Mouse (Mus musculus) myocyte (in vitro differentiated cells): ENCODE results near the gene Ehf.

ENCODE experiments used
- E2F4 ChIP-seq: IDR thresholded peaks from one replicate; pipeline ENCODE4 v1.6.1; 2011; ENCODE audit warnings: mild to moderate bottlenecking, control low read depth, moderate library complexity; ENCODE audit not compliant: insufficient read depth
- MAX ChIP-seq: IDR thresholded peaks from one replicate; pipeline ENCODE4 v1.6.1; 2011; ENCODE audit warnings: low read depth, mild to moderate bottlenecking, control low read depth
- MYOD1 ChIP-seq, 3 experiments: IDR thresholded peaks; one replicate each; pipeline ENCODE4 v1.6.1; 2011; ENCODE audit warnings: control low read depth in 2 of 3, low read depth in 2 of 3, mild to moderate bottlenecking in 2 of 3, moderate library complexity in 1 of 3; ENCODE audit not compliant: insufficient read length in 2 of 3, control insufficient read depth in 1 of 3
- MYOG ChIP-seq, 3 experiments: IDR thresholded peaks; one replicate each; pipeline ENCODE4 v1.6.1; 2011; ENCODE audit warnings: control low read depth in 2 of 3, low read depth in 2 of 3, mild to moderate bottlenecking in 2 of 3; ENCODE audit not compliant: insufficient read length in 2 of 3, control insufficient read depth in 1 of 3, insufficient read depth in 1 of 3
- POLR2A ChIP-seq: IDR thresholded peaks from one replicate; pipeline ENCODE4 v1.6.1; 2011; ENCODE audit warnings: low read depth, mild to moderate bottlenecking, control low read depth, moderate library complexity; ENCODE audit not compliant: insufficient read length
- POLR2AphosphoS2 ChIP-seq: IDR thresholded peaks from one replicate; pipeline ENCODE4 v1.6.1; 2011; ENCODE audit warnings: low read depth, control low read depth; ENCODE audit not compliant: insufficient read length
- TCF12 ChIP-seq: IDR thresholded peaks from one replicate; pipeline ENCODE4 v1.6.1; 2011; ENCODE audit warnings: mild to moderate bottlenecking, control low read depth; ENCODE audit not compliant: poor library complexity, insufficient read depth, severe bottlenecking
- TCF3 ChIP-seq: IDR thresholded peaks from one replicate; pipeline ENCODE4 v1.6.1; 2011; ENCODE audit warnings: low read depth, control low read depth; ENCODE audit not compliant: insufficient read length
- USF1 ChIP-seq: IDR thresholded peaks from one replicate; pipeline ENCODE4 v1.6.1; 2011; ENCODE audit warnings: low read depth, mild to moderate bottlenecking, control low read depth, moderate library complexity

- TF ChIP-seq POLR2A (no peak), TCF12 (no peak), MYOD1 (IDR thresholded peaks at IDR 0.05; ENCODE audit: control insufficient read depth in 1 of 3, insufficient read length in 2 of 3, low read depth in 2 of 3) (no peak), USF1 (no peak), TCF3 (no peak), E2F4 (no peak), MAX (no peak), MYOG (IDR thresholded peaks at IDR 0.05; ENCODE audit: control insufficient read depth in 1 of 3, insufficient read depth in 1 of 3, insufficient read length in 2 of 3, low read depth in 2 of 3) (no peak), POLR2AphosphoS2 (no peak)
Observed at GRCm38 (mm10) chr2:103213547-103213946, 89.5 kb downstream of the Ehf start.
